Mouse (Mus musculus): Measurements from ENCODE around the gene Cnfn.

The Cnfn gene

GRCm38 (mm10) chr7:25390054-25390770 is 20.7 kb upstream of the Cnfn start:
- peak; percentile 73 to 80 for DNase-seq (ENCODE audit: low spot score in 2 of 2)

- no peak for DNase-seq (ENCODE audit: low spot score in 2 of 2)
These were observed 19.4 kb upstream of the Cnfn start for GRCm38 (mm10) chr7:25388916-25389315.

- no peak for DNase-seq (ENCODE audit: low spot score in 2 of 2)
These were observed 18.4 kb upstream of the Cnfn start for GRCm38 (mm10) chr7:25387811-25388440.

GRCm38 (mm10) chr7:25385850-25386555 is 16.5 kb upstream of the Cnfn start:
- peak; percentile 63 to 77 for DNase-seq (ENCODE audit: low spot score in 2 of 2)

- no peak for DNase-seq (ENCODE audit: low spot score in 2 of 2)
These were observed 15.7 kb upstream of the Cnfn start for GRCm38 (mm10) chr7:25385259-25385658.

GRCm38 (mm10) chr7:25384818-25385217 is 15.3 kb upstream of the Cnfn start:
- peak; percentile 33 to 67 for DNase-seq (ENCODE audit: low spot score in 2 of 2)

- DNase-seq (ENCODE audit: low spot score in 2 of 2) = peak in 1 of 2 experiments; percentile 63
These were observed 14.8 kb upstream of the Cnfn start for GRCm38 (mm10) chr7:25384318-25384717.

- no peak for DNase-seq (ENCODE audit: low spot score in 2 of 2)
These were observed 14.4 kb upstream of the Cnfn start for GRCm38 (mm10) chr7:25383891-25384290.

- no peak for DNase-seq (ENCODE audit: low spot score in 2 of 2)
These were observed 13.9 kb upstream of the Cnfn start for GRCm38 (mm10) chr7:25383385-25383784.

- DNase-seq (ENCODE audit: low spot score in 2 of 2) = no peak
These were observed 13.0 kb upstream of the Cnfn start for GRCm38 (mm10) chr7:25382541-25382940.

GRCm38 (mm10) chr7:25381284-25381680 is 11.8 kb upstream of the Cnfn start:
- no peak for DNase-seq (ENCODE audit: low spot score in 2 of 2)

- DNase-seq (ENCODE audit: low spot score in 2 of 2) = no peak
These were observed 11.1 kb upstream of the Cnfn start for GRCm38 (mm10) chr7:25380392-25381283.

- peak; percentile 58 to 80 for DNase-seq (ENCODE audit: low spot score in 2 of 2)
These were observed 10.2 kb upstream of the Cnfn start for GRCm38 (mm10) chr7:25379551-25380351.

- DNase-seq (ENCODE audit: low spot score in 2 of 2) = no peak
These were observed 8.9 kb upstream of the Cnfn start for GRCm38 (mm10) chr7:25378181-25379100.

GRCm38 (mm10) chr7:25377100-25377700 is 7.7 kb upstream of the Cnfn start:
- DNase-seq (ENCODE audit: low spot score in 2 of 2) = no peak

GRCm38 (mm10) chr7:25376556-25376955 is 7.0 kb upstream of the Cnfn start:
- DNase-seq (ENCODE audit: low spot score in 2 of 2) = peak; percentile 52 to 74

GRCm38 (mm10) chr7:25372441-25372840 is 2.9 kb upstream of the Cnfn start:
- DNase-seq (ENCODE audit: low spot score in 2 of 2) = no peak

- no peak for DNase-seq (ENCODE audit: low spot score in 2 of 2)
These were observed 1.2 kb downstream of the Cnfn start for GRCm38 (mm10) chr7:25368333-25368732.

GRCm38 (mm10) chr7:25367632-25368293 is 1.8 kb downstream of the Cnfn start:
- no peak for DNase-seq (ENCODE audit: low spot score in 2 of 2)

Data from spleen, postnatal 4 days (tissue).